Mouse (Mus musculus): Measurements from ENCODE around the gene Tmem263. TPM values are rescaled to one million over a fixed set of nuclear protein-coding genes. Genes with fewer than 3 reads are reported as not detected.
A peak's percentile ranks its signal among the peaks of the same experiment; 100 is the strongest.

Gene Tmem263
- total RNA-seq (2021), result 10 to 100 TPM; 40.6 to 43.1 TPM
- long read RNA-seq, experiment 1, transcript Tmem263-201 (3 exons, 3,616 nt), result major isoform, 47 of 49 reads
- long read RNA-seq, experiment 1, partial matches to known transcripts, result 2 of 49 reads
- long read RNA-seq, experiment 1, other reads (novel, unspliced or antisense), result 0 of 49 reads
- long read RNA-seq, experiment 2, transcript Tmem263-201 (3 exons, 3,616 nt), result major isoform, 59 of 67 reads
- long read RNA-seq, experiment 2, partial matches to known transcripts, result 0 of 67 reads
- long read RNA-seq, experiment 2, other reads (novel, unspliced or antisense), result 8 of 67 reads

DNA sequence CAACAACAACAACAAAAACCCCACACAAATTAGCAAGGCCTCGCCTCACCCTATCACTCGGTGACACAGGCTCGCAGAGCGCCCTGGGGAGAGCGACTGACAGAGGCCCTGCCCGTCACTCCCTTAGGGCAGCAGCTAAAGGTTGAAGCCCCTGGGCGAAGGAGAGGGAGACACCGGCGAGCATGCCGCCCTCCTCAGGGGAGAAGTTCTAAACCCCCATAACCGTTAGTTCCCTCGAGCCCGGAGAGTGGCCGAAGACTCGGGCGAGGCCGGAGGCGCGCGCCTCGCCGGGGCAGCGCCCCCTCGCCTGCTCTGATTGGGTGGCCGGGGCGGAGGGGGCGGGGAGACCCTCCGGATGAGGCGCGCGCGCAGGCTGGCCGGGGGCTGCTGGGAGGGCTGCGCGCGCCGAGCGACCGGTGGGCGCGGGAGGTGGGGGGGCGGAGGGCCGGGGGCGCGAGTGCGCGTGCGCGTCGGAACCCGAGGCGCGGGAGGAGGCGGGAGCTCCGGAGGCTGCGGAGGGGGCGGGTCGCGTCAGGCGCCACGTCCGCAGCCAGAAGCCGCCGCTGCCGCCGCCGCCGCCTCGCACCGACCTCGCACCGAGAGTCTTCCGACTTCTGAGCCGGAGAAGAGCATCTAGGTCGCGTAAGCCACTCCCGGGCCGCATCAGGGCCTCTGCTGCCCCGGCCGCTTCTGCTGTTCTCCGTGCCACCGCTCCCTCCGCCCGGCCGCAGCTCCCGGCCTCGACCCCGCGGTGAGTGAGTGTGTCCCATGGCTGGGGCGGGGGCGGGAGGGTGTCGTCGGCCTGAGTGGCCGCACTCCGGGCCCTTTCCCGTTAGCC is at the start of gene Tmem263, which contains the start of gene Fhl4:
Tmem263 (plus strand) TSS at position 381 of the 838 bp plus-strand sequence.
Fhl4 (minus strand) TSS at position 249 of the 838 bp plus-strand sequence.
- peak; percentile 87 to 91 for DNase-seq (ENCODE audit: low spot score in 2 of 2)

DNA sequence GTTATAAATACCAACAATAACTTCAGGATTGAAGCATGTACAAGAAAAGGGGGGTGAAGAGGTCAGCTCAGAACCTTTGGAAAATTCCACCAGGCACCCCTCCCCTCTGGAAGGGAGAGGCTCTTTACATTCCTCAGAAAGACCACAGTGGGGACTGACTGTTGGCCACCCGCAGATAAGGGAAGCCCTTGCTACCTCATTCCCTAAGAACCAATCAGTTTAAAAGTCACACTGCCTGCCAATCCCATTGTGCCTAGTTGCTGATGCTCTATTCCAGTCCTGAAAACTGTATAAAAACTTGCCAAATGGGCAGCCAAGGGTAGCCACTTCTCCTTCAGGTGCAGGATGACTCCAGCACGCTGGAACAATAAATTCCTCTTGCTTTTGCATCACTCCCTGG is 47.6 kb upstream of the Tmem263 start:
- DNase-seq (ENCODE audit: low spot score in 2 of 2), result no peak

DNA sequence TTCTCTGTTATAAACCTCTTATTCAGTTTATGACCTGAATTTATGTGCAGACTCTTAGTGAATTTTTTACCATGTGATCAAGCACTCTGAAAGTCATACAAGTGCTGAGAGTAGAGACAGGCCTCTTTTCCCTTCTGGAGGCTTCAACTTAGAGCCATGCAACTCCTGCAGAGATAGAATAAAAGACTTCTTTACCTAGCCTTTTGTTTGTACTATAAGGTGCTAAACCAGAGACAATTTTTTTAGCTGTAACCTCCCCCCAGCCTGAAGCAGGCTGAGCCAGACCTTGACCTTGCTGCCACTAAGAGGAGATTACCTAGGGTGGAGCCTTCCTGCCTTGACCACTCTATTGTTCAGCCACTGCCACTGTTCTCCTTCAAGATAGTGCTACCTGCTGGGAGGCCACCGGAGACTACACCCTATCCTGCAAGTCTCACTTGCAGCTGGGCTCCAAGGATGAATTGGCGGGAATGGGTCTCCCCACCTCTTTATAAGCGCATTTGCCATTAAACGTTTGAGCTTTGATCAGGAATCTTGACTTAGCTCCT is 30.7 kb upstream of the Tmem263 start:
- no peak for DNase-seq (ENCODE audit: low spot score in 2 of 2)

- no peak for DNase-seq (ENCODE audit: low spot score in 2 of 2)
These were observed 586 bp upstream of the Tmem263 start for GRCm38 (mm10) chr10:85101841-85102240.

GRCm38 (mm10) chr10:85103085-85103885 is 858 bp downstream of the Tmem263 start:
- peak in 1 of 2 experiments; percentile 25 for DNase-seq (ENCODE audit: low spot score in 2 of 2)

DNA sequence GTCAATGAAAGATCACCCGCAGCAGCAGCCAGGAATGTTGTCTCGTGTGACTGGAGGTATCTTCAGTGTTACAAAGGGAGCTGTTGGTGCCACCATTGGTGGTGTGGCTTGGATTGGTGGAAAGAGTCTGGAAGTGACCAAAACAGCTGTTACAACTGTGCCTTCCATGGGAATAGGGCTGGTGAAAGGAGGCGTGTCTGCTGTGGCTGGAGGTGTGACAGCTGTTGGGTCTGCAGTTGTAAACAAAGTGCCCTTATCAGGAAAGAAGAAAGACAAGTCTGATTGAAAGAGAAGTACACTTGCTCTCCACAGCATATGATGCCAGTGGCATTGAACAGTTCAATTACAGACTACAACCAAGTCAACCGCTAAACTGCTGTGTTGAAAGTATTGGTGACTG is 12.0 kb downstream of the Tmem263 start:
- DNase-seq (ENCODE audit: low spot score in 2 of 2), result no peak

- DNase-seq (ENCODE audit: low spot score in 2 of 2), result no peak
These were observed 22.8 kb downstream of the Tmem263 start for GRCm38 (mm10) chr10:85125184-85125583.

- peak; percentile 66 to 88 for DNase-seq (ENCODE audit: low spot score in 2 of 2)
These were observed 25.2 kb downstream of the Tmem263 start, which contains the start of gene Mterf2 for GRCm38 (mm10) chr10:85127395-85128287. Mterf2 (minus strand) TSS chr10:85128027.

GRCm38 (mm10) chr10:85128453-85128852 is 26.0 kb downstream of the Tmem263 start:
- no peak for DNase-seq (ENCODE audit: low spot score in 2 of 2)

- no peak for DNase-seq (ENCODE audit: low spot score in 2 of 2)
These were observed 34.1 kb downstream of the Tmem263 start for GRCm38 (mm10) chr10:85136573-85136972.

DNA sequence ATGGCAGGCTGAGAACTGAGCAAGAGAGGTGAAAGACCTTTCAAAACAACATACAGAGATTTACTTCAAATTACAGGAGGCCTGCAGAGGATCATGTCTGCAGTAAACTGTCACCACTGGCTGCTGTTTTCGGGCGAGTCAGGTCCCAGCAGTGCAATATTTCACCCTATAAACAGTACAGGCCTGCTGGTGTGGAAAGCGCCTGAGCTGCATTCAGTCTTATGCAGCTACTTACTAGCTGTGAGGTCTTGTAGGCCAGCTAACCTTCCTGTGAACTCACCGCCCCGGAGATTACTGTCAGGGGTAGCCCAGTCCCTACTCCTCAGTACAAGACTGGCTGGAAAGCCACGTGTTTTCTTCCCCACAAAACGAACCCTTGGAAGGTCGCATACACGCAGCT is 39.0 kb downstream of the Tmem263 start:
- no peak for DNase-seq (ENCODE audit: low spot score in 2 of 2)

GRCm38 (mm10) chr10:85146282-85146681 is 43.9 kb downstream of the Tmem263 start:
- no peak for DNase-seq (ENCODE audit: low spot score in 2 of 2)

DNA sequence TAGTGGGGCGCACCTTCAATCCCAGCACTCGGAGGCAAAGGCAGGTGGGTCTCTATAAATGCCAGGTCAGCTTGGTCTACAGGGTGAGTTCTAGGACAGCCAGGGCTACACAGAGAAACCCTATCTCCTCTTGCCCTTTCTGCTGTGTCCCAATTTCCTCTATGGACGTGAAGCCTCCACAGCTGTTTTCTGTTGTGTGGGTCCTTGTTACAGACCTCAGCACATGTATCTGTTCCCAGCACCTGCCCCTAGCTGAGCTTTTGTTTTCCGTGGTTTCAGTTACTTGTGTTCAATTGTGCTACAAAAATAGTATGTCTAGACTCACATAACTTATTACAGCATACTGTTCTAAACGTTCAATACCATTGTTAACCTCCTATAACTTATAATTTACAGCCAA is 46.8 kb downstream of the Tmem263 start:
- no peak for DNase-seq (ENCODE audit: low spot score in 2 of 2)

DNA sequence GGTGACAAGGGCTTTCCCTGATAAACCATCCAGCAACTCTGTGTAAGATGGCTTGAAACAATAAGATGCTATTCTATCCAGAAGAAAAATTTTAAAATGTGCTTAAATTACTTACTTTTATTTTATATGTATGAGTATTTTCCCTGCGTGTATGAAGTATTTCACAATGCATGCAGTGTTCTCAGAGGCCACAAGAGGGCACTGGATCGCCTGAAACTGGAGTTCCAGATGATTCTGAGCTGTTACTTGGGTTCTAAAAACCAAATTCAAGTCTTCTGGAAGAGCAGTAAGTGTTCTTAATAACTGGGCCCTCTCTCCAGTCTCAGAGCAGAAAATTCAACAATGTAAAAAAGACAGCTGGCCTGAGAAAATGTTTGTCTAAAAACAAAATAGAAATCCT is 51.8 kb downstream of the Tmem263 start:
- peak in 1 of 2 experiments; percentile 51 for DNase-seq (ENCODE audit: low spot score in 2 of 2)

GRCm38 (mm10) chr10:85157451-85157850 is 55.0 kb downstream of the Tmem263 start:
- no peak for DNase-seq (ENCODE audit: low spot score in 2 of 2)

DNA sequence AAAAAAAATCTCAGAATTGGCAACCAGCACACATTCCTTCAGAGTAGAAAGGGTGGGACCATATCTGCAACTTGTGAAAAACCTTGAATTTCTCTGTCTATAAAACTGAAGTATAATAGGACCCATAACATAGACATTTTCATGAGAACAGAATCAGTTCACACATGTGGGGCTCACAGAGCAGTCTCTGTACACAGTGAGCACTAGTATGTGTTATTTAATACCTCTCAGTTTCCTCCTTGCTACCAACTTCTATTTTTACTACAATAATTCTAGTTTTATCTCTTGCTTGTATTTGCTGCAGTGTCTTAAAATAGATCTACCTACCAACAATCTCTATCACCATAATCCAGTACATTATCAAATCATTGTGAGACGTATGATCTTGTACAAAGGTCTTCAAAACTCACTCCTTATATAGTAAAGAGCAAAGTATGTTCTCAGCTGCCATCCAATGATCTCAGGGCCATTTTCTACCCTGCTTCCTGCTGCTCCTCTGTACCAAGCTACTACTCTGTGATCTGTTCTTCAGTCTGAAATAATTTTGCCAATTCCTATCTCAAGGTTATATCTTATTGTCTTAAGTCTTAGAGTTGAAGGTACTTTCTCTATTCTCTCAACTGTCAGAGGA is 57.7 kb downstream of the Tmem263 start:
- no peak for DNase-seq (ENCODE audit: low spot score in 2 of 2)

GRCm38 (mm10) chr10:85161745-85162351 is 59.4 kb downstream of the Tmem263 start:
- DNase-seq (ENCODE audit: low spot score in 2 of 2), result no peak

- DNase-seq (ENCODE audit: low spot score in 2 of 2), result no peak
These were observed 62.4 kb downstream of the Tmem263 start for GRCm38 (mm10) chr10:85164791-85165190.

- no peak for DNase-seq (ENCODE audit: low spot score in 2 of 2)
These were observed 62.9 kb downstream of the Tmem263 start for GRCm38 (mm10) chr10:85165306-85165705.
